ENCODE assay signal across 10 mouse cellular contexts in the genomic region with DNA sequence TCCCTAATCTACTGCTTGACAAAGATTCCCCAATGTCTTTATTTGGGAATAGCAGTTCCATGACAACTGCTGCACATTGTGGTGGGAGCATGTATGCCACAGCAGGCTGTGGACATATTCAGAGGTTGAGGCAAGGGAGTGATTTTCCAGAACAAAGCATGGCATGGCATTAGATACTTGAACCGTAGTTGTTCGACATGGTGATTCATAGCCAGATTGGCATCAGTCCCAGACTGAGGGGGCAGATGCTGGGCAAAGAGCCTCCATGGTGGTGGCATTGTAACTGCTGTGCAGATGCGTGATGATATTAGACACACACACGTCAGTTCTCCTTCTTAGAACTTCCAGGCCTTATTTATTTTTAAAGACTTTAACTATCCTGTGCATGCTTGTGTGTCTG.
DNase-seq lines count a peak whose midpoint lies in the region; ATAC-seq lines count a peak whose summit lies in the region.
"Had no signal": no experiment of that assay in that cellular context is flagged by ENCODE, and none has a peak within 500 bp of the region (broad histone marks: within the 10 kb centered on the region; RNA-seq: fewer than 3 reads in every experiment).

No protein-coding gene starts in this region.

- no peak for DNase-seq in frontal cortex, postnatal 10 days (ENCODE audit: low spot score in 2 of 2)
- DNase-seq in right cerebral cortex, adult 2 months (ENCODE audit: low spot score in 2 of 2): peak; percentile 59 to 66
- DNase-seq in right cerebral cortex, postnatal 14 days: no peak
- DNase-seq in layer of hippocampus, adult 8-10 months (ENCODE audit: low spot score in 2 of 2): peak; percentile 29 to 49
- DNase-seq in thymus, postnatal 36 days: no peak
- no peak for DNase-seq in spleen, adult 18-20 months
- DNase-seq in cerebellum, postnatal 36 days: no peak
- DNase-seq: cerebellum, postnatal 25 days had no signal

- ATAC-seq in frontal cortex, adult (ENCODE audit: low TSS enrichment): peak; percentile 44; the same call in 1 of the 2 replicates
- ATAC-seq: activated CD4-positive, CD25-positive, alpha-beta regulatory T cell, adult 4 months had no signal

Comparison
In these comparisons a context has a peak if more than half of its experiments do, and no peak if none do; other contexts are left out.
1. DNase-seq: peak in right cerebral cortex, adult 2 months (2 of 2) and layer of hippocampus, adult 8-10 months (2 of 2); none in frontal cortex, postnatal 10 days (0 of 2), right cerebral cortex, postnatal 14 days (single experiment), thymus, postnatal 36 days (0 of 2), spleen, adult 18-20 months (0 of 2) and cerebellum, postnatal 36 days (0 of 2).